Mouse (Mus musculus): Measurements from ENCODE around the gene Gimap9. TPM values are rescaled to one million over a fixed set of nuclear protein-coding genes. Genes with fewer than 3 reads are reported as not detected.
A peak's percentile ranks its signal among the peaks of the same experiment; 100 is the strongest.

Gimap9 gene
- polyA plus RNA-seq, 1 experiment, result 1.7 TPM

DNA sequence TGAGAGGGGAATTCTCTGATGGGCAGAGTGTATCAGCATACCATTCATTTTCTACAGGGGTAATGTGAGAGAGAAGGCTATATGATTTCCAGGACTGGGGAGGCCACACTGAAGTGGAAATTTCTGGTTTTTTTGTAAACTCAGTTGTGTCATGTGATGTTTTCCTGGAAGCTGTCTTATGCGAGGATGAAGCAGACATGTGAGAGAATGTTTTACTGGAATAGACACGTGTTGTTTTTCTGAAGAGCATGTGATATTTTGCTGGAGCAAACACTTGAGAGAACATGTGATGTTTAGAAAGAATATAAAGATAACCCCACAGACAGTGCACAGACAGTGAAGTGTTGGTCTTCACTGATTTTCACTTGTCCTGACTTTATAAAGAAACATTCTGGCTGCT is 37.4 kb upstream of the Gimap9 start:
- TF ChIP-seq CTCF (IDR thresholded peaks at IDR 0.05; ENCODE audit: borderline replicate concordance, extremely low read depth, insufficient read depth, insufficient read length) (no peak), POLR2A (IDR thresholded peaks at IDR 0.05; ENCODE audit: borderline replicate concordance, extremely low read depth, insufficient read depth, insufficient read length, poor library complexity, severe bottlenecking) (no peak)
- DNase-seq (ENCODE audit: low read depth), result no peak

DNA sequence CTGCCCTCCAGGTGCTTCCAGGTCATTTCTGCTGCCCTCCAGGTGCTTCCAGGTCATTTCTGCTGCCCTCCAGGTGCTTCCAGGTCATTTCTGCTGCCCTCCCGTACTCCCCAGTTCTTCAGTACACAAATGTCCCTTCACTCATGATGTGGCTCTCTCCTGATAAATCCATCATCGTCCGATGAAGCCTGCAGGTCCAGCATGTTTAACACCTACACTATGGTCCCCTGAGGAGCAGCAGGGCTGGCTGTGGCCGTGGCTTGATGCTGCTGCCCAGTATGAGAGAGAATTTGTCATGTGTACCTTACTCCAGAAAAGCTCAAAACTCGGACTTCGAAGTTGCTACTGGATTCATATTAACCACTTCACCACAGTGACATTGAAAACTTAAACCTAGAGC is 34.5 kb upstream of the Gimap9 start:
- DNase-seq (ENCODE audit: low read depth), result no peak
- TF ChIP-seq POLR2A (IDR thresholded peaks at IDR 0.05; ENCODE audit: borderline replicate concordance, extremely low read depth, insufficient read depth, insufficient read length, poor library complexity, severe bottlenecking), result no peak
- no peak for TF ChIP-seq CTCF (IDR thresholded peaks at IDR 0.05; ENCODE audit: borderline replicate concordance, extremely low read depth, insufficient read depth, insufficient read length)

DNA sequence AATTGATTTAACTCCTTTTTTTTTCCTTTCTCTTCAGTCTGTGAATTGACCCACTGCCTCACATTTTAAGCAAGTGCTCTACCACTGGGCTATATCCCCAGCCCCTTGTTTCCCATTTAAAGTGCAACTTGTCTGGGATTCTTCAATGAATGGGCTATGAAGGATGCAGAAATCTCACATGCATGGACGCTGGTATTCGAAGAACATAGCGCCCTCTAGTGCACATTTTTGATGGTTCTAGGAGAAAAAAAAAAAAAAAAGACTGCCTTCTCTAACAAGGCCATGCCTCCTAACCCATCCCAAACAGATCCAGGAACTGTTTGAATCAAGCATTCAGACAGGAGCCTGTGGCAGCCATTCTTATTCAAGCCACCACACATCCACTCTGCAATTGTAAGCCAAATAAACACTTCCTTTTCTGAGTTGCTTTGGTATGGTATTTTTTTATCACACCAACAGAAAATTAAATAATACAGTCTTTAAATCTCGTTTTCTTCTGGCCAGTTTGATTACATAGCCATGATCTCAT is 33.1 kb upstream of the Gimap9 start:
- DNase-seq (ENCODE audit: low read depth), result peak; percentile 89
- TF ChIP-seq CTCF (IDR thresholded peaks at IDR 0.05; ENCODE audit: borderline replicate concordance, extremely low read depth, insufficient read depth, insufficient read length) (peak; percentile 50; the same call in 1 of the 2 replicates), POLR2A (IDR thresholded peaks at IDR 0.05; ENCODE audit: borderline replicate concordance, extremely low read depth, insufficient read depth, insufficient read length, poor library complexity, severe bottlenecking) (no peak)

- peak; percentile 87 for TF ChIP-seq CTCF (IDR thresholded peaks at IDR 0.05; ENCODE audit: borderline replicate concordance, extremely low read depth, insufficient read depth, insufficient read length)
- no peak for TF ChIP-seq POLR2A (IDR thresholded peaks at IDR 0.05; ENCODE audit: borderline replicate concordance, extremely low read depth, insufficient read depth, insufficient read length, poor library complexity, severe bottlenecking)
- DNase-seq (ENCODE audit: low read depth), result peak; percentile 81
Measured at GRCm38 (mm10) chr6:48645660-48646308, 30.1 kb upstream of the Gimap9 start.

DNA sequence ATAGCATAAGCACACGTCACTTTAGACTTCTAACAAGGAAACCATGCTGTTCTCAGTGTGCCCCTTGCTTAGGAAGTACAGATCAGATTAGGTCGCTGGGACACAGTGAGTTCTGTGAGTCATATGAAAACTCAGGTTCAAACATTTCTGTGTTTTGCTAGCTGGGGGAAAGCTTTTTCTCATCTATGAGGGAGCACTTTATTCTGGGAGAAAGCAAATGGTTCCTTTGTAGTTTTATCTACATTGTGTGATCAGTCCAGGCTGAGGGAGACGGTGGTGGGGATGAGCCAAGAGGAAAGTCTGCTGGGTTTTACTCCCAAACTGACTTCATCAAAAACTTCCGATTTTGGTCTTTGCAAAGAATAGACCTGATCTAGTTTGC is 29.6 kb upstream of the Gimap9 start:
- no peak for TF ChIP-seq CTCF (IDR thresholded peaks at IDR 0.05; ENCODE audit: borderline replicate concordance, extremely low read depth, insufficient read depth, insufficient read length)
- TF ChIP-seq POLR2A (IDR thresholded peaks at IDR 0.05; ENCODE audit: borderline replicate concordance, extremely low read depth, insufficient read depth, insufficient read length, poor library complexity, severe bottlenecking), result no peak

GRCm38 (mm10) chr6:48646995-48647394 is 28.9 kb upstream of the Gimap9 start, which contains the start of gene Gimap8:
TSS of gene Gimap8 (plus strand) at chr6:48647234.
- peak; percentile 34 for DNase-seq (ENCODE audit: low read depth)
- TF ChIP-seq CTCF (IDR thresholded peaks at IDR 0.05; ENCODE audit: borderline replicate concordance, extremely low read depth, insufficient read depth, insufficient read length) (peak; percentile 32; the same call in 1 of the 2 replicates), POLR2A (IDR thresholded peaks at IDR 0.05; ENCODE audit: borderline replicate concordance, extremely low read depth, insufficient read depth, insufficient read length, poor library complexity, severe bottlenecking) (no peak)

More for the DNA sequence above, 29.6 kb upstream of the Gimap9 start:
- no peak for DNase-seq (ENCODE audit: low read depth)

- no peak for DNase-seq (ENCODE audit: low read depth)
- TF ChIP-seq CTCF (IDR thresholded peaks at IDR 0.05; ENCODE audit: borderline replicate concordance, extremely low read depth, insufficient read depth, insufficient read length), result no peak
- TF ChIP-seq POLR2A (IDR thresholded peaks at IDR 0.05; ENCODE audit: borderline replicate concordance, extremely low read depth, insufficient read depth, insufficient read length, poor library complexity, severe bottlenecking), result no peak
Measured at GRCm38 (mm10) chr6:48647611-48648010, 28.3 kb upstream of the Gimap9 start.

GRCm38 (mm10) chr6:48648779-48649178 is 27.1 kb upstream of the Gimap9 start:
- no peak for TF ChIP-seq POLR2A (IDR thresholded peaks at IDR 0.05; ENCODE audit: borderline replicate concordance, extremely low read depth, insufficient read depth, insufficient read length, poor library complexity, severe bottlenecking)
- TF ChIP-seq CTCF (IDR thresholded peaks at IDR 0.05; ENCODE audit: borderline replicate concordance, extremely low read depth, insufficient read depth, insufficient read length), result no peak
- no peak for DNase-seq (ENCODE audit: low read depth)

DNA sequence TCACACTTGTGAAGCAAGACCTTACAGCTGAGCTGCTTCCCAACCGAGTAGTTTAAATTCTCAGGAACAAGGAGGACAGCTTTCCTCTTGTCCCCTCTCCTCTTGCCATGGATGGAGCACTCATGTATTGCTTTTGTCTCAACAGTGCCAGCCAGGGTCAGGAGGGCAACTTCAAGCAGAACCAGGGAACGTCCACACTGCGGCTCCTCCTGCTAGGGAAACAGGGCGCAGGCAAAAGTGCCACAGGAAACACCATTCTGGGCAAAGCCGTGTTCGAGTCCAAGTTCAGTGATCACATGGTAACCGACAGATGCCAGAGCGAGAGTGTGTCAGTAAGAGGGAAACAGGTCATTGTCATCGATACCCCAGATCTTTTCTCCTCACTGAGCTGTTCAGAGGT is 25.9 kb upstream of the Gimap9 start:
- no peak for DNase-seq (ENCODE audit: low read depth)
- TF ChIP-seq CTCF (IDR thresholded peaks at IDR 0.05; ENCODE audit: borderline replicate concordance, extremely low read depth, insufficient read depth, insufficient read length) (no peak), POLR2A (IDR thresholded peaks at IDR 0.05; ENCODE audit: borderline replicate concordance, extremely low read depth, insufficient read depth, insufficient read length, poor library complexity, severe bottlenecking) (no peak)

GRCm38 (mm10) chr6:48658721-48659120 is 17.2 kb upstream of the Gimap9 start:
- TF ChIP-seq CTCF (IDR thresholded peaks at IDR 0.05; ENCODE audit: borderline replicate concordance, extremely low read depth, insufficient read depth, insufficient read length) (no peak), POLR2A (IDR thresholded peaks at IDR 0.05; ENCODE audit: borderline replicate concordance, extremely low read depth, insufficient read depth, insufficient read length, poor library complexity, severe bottlenecking) (no peak)
- no peak for DNase-seq (ENCODE audit: low read depth)

DNA sequence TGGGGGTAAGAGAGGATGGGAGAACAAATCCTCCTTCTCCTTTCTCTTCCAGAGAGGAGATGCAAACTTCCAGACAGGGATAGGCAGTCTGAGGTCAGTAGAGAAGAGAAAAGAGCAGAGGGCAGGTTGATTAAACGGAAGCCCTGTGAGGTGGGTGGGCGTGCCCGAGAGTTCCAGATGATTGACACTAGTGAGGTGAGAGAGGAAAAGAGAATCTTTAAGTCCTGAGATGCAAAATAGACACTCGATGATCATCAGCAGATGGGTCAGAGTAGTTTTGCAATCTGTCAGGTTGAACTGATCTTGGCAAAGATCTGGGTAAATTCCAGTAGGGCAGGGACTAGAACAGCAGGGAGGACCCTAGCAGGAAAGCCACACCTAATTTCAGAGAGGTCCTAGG is 11.2 kb upstream of the Gimap9 start:
- no peak for DNase-seq (ENCODE audit: low read depth)
- TF ChIP-seq POLR2A (IDR thresholded peaks at IDR 0.05; ENCODE audit: borderline replicate concordance, extremely low read depth, insufficient read depth, insufficient read length, poor library complexity, severe bottlenecking), result no peak
- no peak for TF ChIP-seq CTCF (IDR thresholded peaks at IDR 0.05; ENCODE audit: borderline replicate concordance, extremely low read depth, insufficient read depth, insufficient read length)

DNA sequence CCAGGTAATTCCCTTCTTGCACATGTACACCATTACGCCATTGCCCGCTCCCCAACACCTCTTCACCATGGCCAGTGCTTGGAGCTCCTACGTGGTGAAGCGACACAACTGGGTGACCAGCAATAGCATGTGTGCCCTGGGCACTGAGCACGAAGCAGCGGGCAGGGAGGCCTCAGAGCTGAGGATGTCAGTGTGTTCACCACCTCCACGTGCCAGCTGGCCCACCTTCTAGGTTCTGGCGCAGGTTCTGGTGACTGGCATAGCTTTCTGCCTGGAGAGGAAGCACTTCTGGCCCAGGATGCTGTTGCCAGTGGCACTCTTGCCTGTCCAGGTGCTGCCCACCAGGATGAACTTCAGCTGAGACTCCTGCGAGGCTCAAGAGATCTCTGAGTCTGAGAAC is 10.5 kb upstream of the Gimap9 start:
- no peak for TF ChIP-seq POLR2A (IDR thresholded peaks at IDR 0.05; ENCODE audit: borderline replicate concordance, extremely low read depth, insufficient read depth, insufficient read length, poor library complexity, severe bottlenecking)
- TF ChIP-seq CTCF (IDR thresholded peaks at IDR 0.05; ENCODE audit: borderline replicate concordance, extremely low read depth, insufficient read depth, insufficient read length), result no peak
- no peak for DNase-seq (ENCODE audit: low read depth)

Measured in brain, embryonic 14.5 days (tissue).